In genomic region chr4:83975569-83975968, GRCm38 (mm10) we compare ENCODE assay signal across 28 mouse cellular contexts.
DNase-seq lines count a peak whose midpoint lies in the region; ATAC-seq and TF ChIP-seq lines count a peak whose summit lies in the region.
"Had no signal": no experiment of that assay in that cellular context is flagged by ENCODE, and none has a peak within 500 bp of the region (broad histone marks: within the 10 kb centered on the region; RNA-seq: fewer than 3 reads in every experiment).

No protein-coding gene starts in this region.

- H3K9me3 ChIP-seq in lung, embryonic 14.5 days (ENCODE audit: low read depth, low read length) = no peaks in the 10 kb centered on the region
- no peaks in the 10 kb centered on the region for H3K9me3 ChIP-seq in embryonic facial prominence, embryonic 14.5 days (ENCODE audit: control insufficient read depth, low read length)
- no peaks in the 10 kb centered on the region for H3K9me3 ChIP-seq in limb, embryonic 15.5 days
- H3K9me3 ChIP-seq: embryonic facial prominence, embryonic 15.5 days; forebrain, embryonic 12.5 days; heart, embryonic 13.5 days; hindbrain, embryonic 15.5 days; neural tube, embryonic 12.5 days; stomach, embryonic 15.5 days had no signal

- WGBS in lung, embryonic 14.5 days = 45% methylated on average over 5 of the region's 5 CpGs
- WGBS in embryonic facial prominence, embryonic 14.5 days = 50% methylated on average over 5 of the region's 5 CpGs
- 41% methylated on average over 5 of the region's 5 CpGs for WGBS in limb, embryonic 15.5 days

- no peaks in the 10 kb centered on the region for H3K27me3 ChIP-seq in lung, embryonic 14.5 days (ENCODE audit: insufficient read depth, low read length)
- no peaks in the 10 kb centered on the region for H3K27me3 ChIP-seq in embryonic facial prominence, embryonic 14.5 days (replicated peaks; ENCODE audit: control insufficient read depth, insufficient read depth, low read length)
- H3K27me3 ChIP-seq in limb, embryonic 15.5 days = no peaks in the 10 kb centered on the region; the same call in 1 of the 2 replicates
- H3K27me3 ChIP-seq: embryonic facial prominence, embryonic 15.5 days; forebrain, embryonic 12.5 days; hindbrain, embryonic 15.5 days; Patski; stomach, embryonic 15.5 days had no signal

- no peak overlapping the region for H3K4me2 ChIP-seq in lung, embryonic 14.5 days
- H3K4me2 ChIP-seq in embryonic facial prominence, embryonic 14.5 days (ENCODE audit: low read depth, low read length) = no peak overlapping the region
- no peak overlapping the region for H3K4me2 ChIP-seq in limb, embryonic 15.5 days
- H3K4me2 ChIP-seq: embryonic facial prominence, embryonic 15.5 days; forebrain, embryonic 12.5 days; hindbrain, embryonic 15.5 days had no signal

- peak; percentile 40 for DNase-seq in lung, embryonic 14.5 days
- no peak for DNase-seq in lung, postnatal 25 days (ENCODE audit: low spot score)
- DNase-seq in brain, embryonic 14.5 days (ENCODE audit: low read depth) = peak; percentile 6
- peak; percentile 57 for DNase-seq in embryonic facial prominence, embryonic 14.5 days (ENCODE audit: low spot score)
- DNase-seq in urinary bladder, postnatal 36 days (ENCODE audit: low spot score in 2 of 2) = no peak
- no peak for DNase-seq in right cerebral cortex, postnatal 36 days (ENCODE audit: low spot score in 2 of 2)
- DNase-seq: cerebellum, adult 11-12 months; cerebellum, adult 9-11 months; gastrocnemius, postnatal 10 days; kidney, adult 9 months; kidney, postnatal 14 days; layer of hippocampus, adult 9-11 months; liver; lung, adult 2 months; midbrain, embryonic 14.5 days; thymus, adult 18-20 months; thymus, postnatal 25 days had no signal

- no peak for TF ChIP-seq POLR2A in brain, embryonic 14.5 days (IDR thresholded peaks at IDR 0.05; ENCODE audit: borderline replicate concordance, extremely low read depth, insufficient read depth, insufficient read length, poor library complexity, severe bottlenecking)

- H3K4me1 ChIP-seq in lung, embryonic 14.5 days (ENCODE audit: insufficient read depth) = 0 out of 2 replicates have a peak, but pooled peaks cover 9% of the 10 kb centered on the region
- peaks cover 9% of the 10 kb centered on the region for H3K4me1 ChIP-seq in embryonic facial prominence, embryonic 14.5 days (ENCODE audit: control insufficient read depth, insufficient read depth, low read length)
- H3K4me1 ChIP-seq in limb, embryonic 15.5 days = peaks cover 19% of the 10 kb centered on the region
- H3K4me1 ChIP-seq: hindbrain, embryonic 15.5 days had no signal

- no peak overlapping the region for H3K4me3 ChIP-seq in lung, embryonic 14.5 days (ENCODE audit: low read depth, low read length)
- H3K4me3 ChIP-seq in embryonic facial prominence, embryonic 14.5 days (ENCODE audit: low read depth, low read length) = no peak overlapping the region
- no peak overlapping the region for H3K4me3 ChIP-seq in limb, embryonic 15.5 days
- H3K4me3 ChIP-seq: embryonic facial prominence, embryonic 15.5 days; forebrain, embryonic 12.5 days; heart, embryonic 13.5 days; hindbrain, embryonic 15.5 days; neural tube, embryonic 12.5 days; stomach, embryonic 15.5 days had no signal

- peak overlapping the region; percentile 33; the same call in 1 of the 2 replicates for H3K27ac ChIP-seq in lung, embryonic 14.5 days (ENCODE audit: low read depth)
- 0 out of 2 replicates have a peak overlapping the region, but pooled peaks have one; percentile 16 for H3K27ac ChIP-seq in embryonic facial prominence, embryonic 14.5 days (replicated peaks; ENCODE audit: low read depth, low read length)
- H3K27ac ChIP-seq in limb, embryonic 15.5 days = peak overlapping the region; percentile 47; the same call in 1 of the 2 replicates
- H3K27ac ChIP-seq: embryonic facial prominence, embryonic 15.5 days; forebrain, embryonic 12.5 days; heart, embryonic 13.5 days; hindbrain, embryonic 15.5 days; liver, embryonic 14.5 days; neural tube, embryonic 12.5 days had no signal

- no peaks in the 10 kb centered on the region for H3K36me3 ChIP-seq in lung, embryonic 14.5 days (ENCODE audit: insufficient read depth)
- H3K36me3 ChIP-seq in embryonic facial prominence, embryonic 14.5 days (ENCODE audit: control insufficient read depth, insufficient read depth, low read length) = no peaks in the 10 kb centered on the region
- H3K36me3 ChIP-seq in limb, embryonic 15.5 days = no peaks in the 10 kb centered on the region
- H3K36me3 ChIP-seq: embryonic facial prominence, embryonic 15.5 days; forebrain, embryonic 12.5 days; heart, embryonic 13.5 days; hindbrain, embryonic 15.5 days; neural tube, embryonic 12.5 days; stomach, embryonic 15.5 days had no signal

- H3K9ac ChIP-seq in lung, embryonic 14.5 days = no peak overlapping the region
- no peak overlapping the region for H3K9ac ChIP-seq in embryonic facial prominence, embryonic 14.5 days (ENCODE audit: low read depth, low read length)
- no peak overlapping the region for H3K9ac ChIP-seq in limb, embryonic 15.5 days
- H3K9ac ChIP-seq: embryonic facial prominence, embryonic 15.5 days; forebrain, embryonic 12.5 days; forebrain, postnatal 0 days; heart, embryonic 13.5 days; hindbrain, embryonic 15.5 days; liver, embryonic 14.5 days; neural tube, embryonic 12.5 days; stomach, embryonic 15.5 days had no signal

- ATAC-seq in lung, embryonic 14.5 days (ENCODE audit: insufficient read depth) = no peak
- ATAC-seq in embryonic facial prominence, embryonic 14.5 days (ENCODE audit: low read depth) = no peak
- no peak for ATAC-seq in limb, embryonic 15.5 days (ENCODE audit: insufficient number of reproducible peaks, low FRiP score, low TSS enrichment, low read depth)
- ATAC-seq: inflammation-experienced regulatory T-cells, adult 6 months; Patski had no signal

- no peak for TF ChIP-seq CTCF in lung, embryonic 14.5 days (IDR thresholded peaks at IDR 0.05; ENCODE audit: low read depth)
- no peak for TF ChIP-seq CTCF in brain, embryonic 14.5 days (IDR thresholded peaks at IDR 0.05; ENCODE audit: borderline replicate concordance, extremely low read depth, insufficient read depth, insufficient read length)

Comparison
In these comparisons a context has a peak if more than half of its experiments do, and no peak if none do; other contexts are left out.
1. DNase-seq: peak in lung, embryonic 14.5 days (single experiment), brain, embryonic 14.5 days (single experiment) and embryonic facial prominence, embryonic 14.5 days (single experiment); none in lung, postnatal 25 days (single experiment), urinary bladder, postnatal 36 days (0 of 2) and right cerebral cortex, postnatal 36 days (0 of 2).
2. Peak in every context shown above with its lines, with median percentiles within 50 percentile points of each other: H3K27ac ChIP-seq.